Mouse (Mus musculus) liver, adult 2 months (tissue): ENCODE data around the gene Dock3.
"Not testable (repeated sequence)": the region's sequence is repeated elsewhere in the genome, so short reads cannot be mapped to it uniquely, and the experiment has no call there.

Experiments
- CTCF ChIP-seq: fragments of 200-500 bp; IDR thresholded peaks from 2 replicates; pipeline ENCODE4 v1.5.1; 2011; ENCODE audit warnings: low read depth, low read length, control low read depth
- POLR2A ChIP-seq: fragments of 200-500 bp; IDR thresholded peaks from 2 replicates; pipeline ENCODE4 v1.6.1; 2011; ENCODE audit warnings: low read length, control low read depth; ENCODE audit not compliant: insufficient read depth; ENCODE audit errors: extremely low read depth

DNA sequence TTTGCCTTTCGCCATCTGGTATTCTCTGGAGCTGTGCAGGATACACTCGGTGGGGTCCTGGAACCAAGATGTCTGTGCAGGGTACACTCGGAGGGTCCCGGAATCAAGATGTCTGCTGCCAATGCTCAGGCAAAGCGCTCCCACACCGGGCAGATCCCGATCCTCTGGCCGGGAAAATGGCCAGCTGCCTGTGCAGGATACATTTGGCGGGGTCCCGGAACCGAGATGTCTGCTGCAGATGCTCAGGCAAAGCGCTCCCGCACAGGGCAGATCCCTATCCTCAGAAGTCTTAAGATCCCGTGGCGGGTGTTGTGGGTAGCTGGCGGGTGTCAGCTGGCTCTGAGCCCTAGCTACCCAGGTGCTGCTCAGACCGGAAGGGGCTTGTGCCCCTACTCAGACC is 142.3 kb downstream of the Dock3 start:
- not testable (repeated sequence) for TF ChIP-seq CTCF, POLR2A
